8 mouse cellular contexts compared by ENCODE assay signal in genomic region chr8:79638001-79638706, GRCm38 (mm10). TPM values are rescaled to one million over a fixed set of nuclear protein-coding genes. Genes with fewer than 3 reads are reported as not detected.
A peak's percentile ranks its signal among the peaks of the same experiment; 100 is the strongest.
DNase-seq lines count a peak whose midpoint lies in the region; ATAC-seq and TF ChIP-seq lines count a peak whose summit lies in the region.

No protein-coding gene starts in this region.

- H3K27me3 ChIP-seq in thymus, adult 2 months (ENCODE audit: control insufficient read depth, insufficient read depth, low read length): no peaks in the 10 kb centered on the region
- H3K27me3 ChIP-seq in hindbrain, embryonic 14.5 days (ENCODE audit: control insufficient read depth, insufficient read depth, low read length): no peaks in the 10 kb centered on the region
- no peaks in the 10 kb centered on the region for H3K27me3 ChIP-seq in liver, postnatal 0 days (ENCODE audit: insufficient read depth, low read length)

- no peak for TF ChIP-seq CTCF in thymus, adult 2 months (IDR thresholded peaks at IDR 0.05; ENCODE audit: borderline replicate concordance, control insufficient read depth, extremely low read depth, insufficient read depth, low read length, poor library complexity)
- TF ChIP-seq CTCF in liver, postnatal 0 days (IDR thresholded peaks at IDR 0.05; ENCODE audit: low read depth): no peak

- 5% methylated on average over 11 of the region's 11 CpGs for WGBS in thymus, adult 2 months
- 9% methylated on average over 11 of the region's 11 CpGs for WGBS in hindbrain, embryonic 14.5 days
- 5% methylated on average over 11 of the region's 11 CpGs for WGBS in liver, postnatal 0 days (ENCODE audit: insufficient replicate concordance)

- no peak for TF ChIP-seq EP300 in liver, postnatal 0 days (IDR thresholded peaks at IDR 0.05; ENCODE audit: low read depth)

- peak overlapping the region; percentile 82; the same call in 1 of the 2 replicates for H3K27ac ChIP-seq in thymus, adult 2 months (ENCODE audit: control insufficient read depth, insufficient read depth, low read length)
- H3K27ac ChIP-seq in hindbrain, embryonic 14.5 days: peak overlapping the region; percentile 97
- peak overlapping the region; percentile 92 for H3K27ac ChIP-seq in liver, postnatal 0 days (ENCODE audit: low read depth)

- peak overlapping the region; percentile 86 for H3K9ac ChIP-seq in hindbrain, embryonic 14.5 days
- peak overlapping the region; percentile 91 for H3K9ac ChIP-seq in liver, postnatal 0 days (replicated peaks)

- no peaks in the 10 kb centered on the region for H3K36me3 ChIP-seq in thymus, adult 2 months (ENCODE audit: control insufficient read depth, insufficient read depth, low read length)
- no peaks in the 10 kb centered on the region for H3K36me3 ChIP-seq in hindbrain, embryonic 14.5 days (replicated peaks; ENCODE audit: control insufficient read depth, insufficient read depth)
- peaks cover under 1% of the 10 kb centered on the region; the same call in 1 of the 2 replicates for H3K36me3 ChIP-seq in liver, postnatal 0 days (replicated peaks; ENCODE audit: insufficient read depth, low read length)

- ATAC-seq in hindbrain, embryonic 14.5 days (ENCODE audit: low FRiP score): no peak
- no peak for ATAC-seq in liver, postnatal 0 days
- no peak for ATAC-seq in erythroid progenitor cell, adult 5-6 weeks (replicated peaks; ENCODE audit: low FRiP score, poor library complexity, severe bottlenecking)

- peak; percentile 5 for DNase-seq in embryo, embryonic 10.5 days (ENCODE audit: low spot score)
- DNase-seq in embryo, embryonic 11 days: no peak
- peak; percentile 9 for DNase-seq in thymus, adult 2 months
- DNase-seq in thymus, postnatal 36 days: no peak
- DNase-seq in hindbrain, embryonic 14.5 days (ENCODE audit: low spot score): no peak
- no peak for DNase-seq in liver, postnatal 0 days
- no peak for DNase-seq in frontal cortex, postnatal 10 days (ENCODE audit: low spot score in 2 of 2)

- TF ChIP-seq POLR2A in thymus, adult 2 months (IDR thresholded peaks at IDR 0.05; ENCODE audit: control insufficient read depth, extremely low read depth, insufficient read depth, low read length, poor library complexity): no peak

- H3K4me1 ChIP-seq in thymus, adult 2 months (replicated peaks; ENCODE audit: control insufficient read depth, insufficient read depth, low read length): no peaks in the 10 kb centered on the region
- peaks cover 26% of the 10 kb centered on the region for H3K4me1 ChIP-seq in hindbrain, embryonic 14.5 days (replicated peaks; ENCODE audit: control insufficient read depth, insufficient read depth, low read length)
- peaks cover 19% of the 10 kb centered on the region for H3K4me1 ChIP-seq in liver, postnatal 0 days (ENCODE audit: insufficient read depth)

- H3K9me3 ChIP-seq in hindbrain, embryonic 14.5 days (ENCODE audit: control insufficient read depth, low read length): no peaks in the 10 kb centered on the region
- H3K9me3 ChIP-seq in liver, postnatal 0 days (ENCODE audit: low read length): peaks cover 9% of the 10 kb centered on the region; the same call in 1 of the 2 replicates

- peak overlapping the region; percentile 73 for H3K4me2 ChIP-seq in hindbrain, embryonic 14.5 days (replicated peaks)
- peak overlapping the region; percentile 80 for H3K4me2 ChIP-seq in liver, postnatal 0 days (ENCODE audit: low read depth, low read length)

- H3K4me3 ChIP-seq in thymus, adult 2 months (ENCODE audit: control insufficient read depth, insufficient read depth, low read length): peak overlapping the region; percentile 60; the same call in 1 of the 2 replicates
- H3K4me3 ChIP-seq in hindbrain, embryonic 14.5 days (replicated peaks; ENCODE audit: low read length): peak overlapping the region; percentile 97
- H3K4me3 ChIP-seq in liver, postnatal 0 days (ENCODE audit: low read depth, low read length): peak overlapping the region; percentile 87

RNA-seq across cellular contexts. Expression of gene Otud4, which starts 1.3 kb away (rescaled TPM):
- polyA plus RNA-seq in thymus, adult 2 months (2012; rRNA removed): 55.1 and 57.4 TPM in 2 replicates
- 18.1 and 20.9 TPM in 2 replicates for polyA plus RNA-seq in hindbrain, embryonic 14.5 days (2014; fragmentation: Nextera tagmentation; extraction: Ambion mirVana)
- polyA plus RNA-seq in liver, postnatal 0 days (2015; fragmentation: Nextera tagmentation; extraction: Ambion mirVana): 5.1 and 5.3 TPM in 2 replicates
- 22.2 and 47.2 TPM in 2 replicates for total RNA-seq in erythroid progenitor cell, adult 5-6 weeks (2015; ENCODE audit: low replicate concordance)
- total RNA-seq in erythroid progenitor cell, adult 5-6 weeks (2017; ENCODE audit: low replicate concordance): 33.2 and 51.1 TPM in 2 replicates

Comparison
In these comparisons a context has a peak if more than half of its experiments do, and no peak if none do; other contexts are left out.
1. DNase-seq: peak in embryo, embryonic 10.5 days (single experiment) and thymus, adult 2 months (single experiment); none in embryo, embryonic 11 days (single experiment), thymus, postnatal 36 days (0 of 2), hindbrain, embryonic 14.5 days (single experiment), liver, postnatal 0 days (single experiment) and frontal cortex, postnatal 10 days (0 of 2).
2. Peak in every context shown above with its lines, with median percentiles within 50 percentile points of each other: H3K27ac ChIP-seq and H3K4me3 ChIP-seq.